Mouse (Mus musculus): ENCODE measurements at regions not wholly inside any gene's neighbourhood (a gene's known extent, or its start where the extent isn't known, plus 50 kb on each side); places are given as distances from the start of the nearest gene placed in this dataset.

DNA sequence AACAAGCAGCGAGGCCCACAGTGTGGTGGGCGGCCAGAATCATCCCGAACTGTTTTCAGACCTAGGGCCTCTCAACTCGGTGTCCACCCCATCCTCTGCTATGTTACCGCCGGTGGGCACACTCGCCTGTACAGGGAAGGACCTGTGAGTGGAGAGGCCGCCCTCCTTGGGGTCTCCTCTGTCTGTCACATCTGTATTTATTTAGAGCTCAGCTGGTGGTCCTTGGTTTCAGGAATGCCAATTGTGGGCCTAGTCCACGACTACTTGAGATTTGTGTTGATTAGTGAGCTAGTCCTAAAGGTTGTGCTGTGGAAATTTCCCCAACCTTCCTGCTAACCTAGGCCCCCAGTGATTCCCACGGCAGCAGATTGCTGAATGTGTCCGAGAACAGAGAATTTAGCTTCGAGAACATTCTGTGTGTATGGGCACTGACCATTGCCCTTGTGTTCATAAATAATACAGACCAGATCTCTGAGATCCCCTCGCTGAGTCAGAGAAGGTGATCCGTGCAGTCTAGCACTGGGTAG is 113.1 kb upstream of the Six2 start:
- TF ChIP-seq POLR2A (IDR thresholded peaks at IDR 0.05; ENCODE audit: insufficient read depth, low read length) (no peak), CTCF (IDR thresholded peaks at IDR 0.05; ENCODE audit: low read depth, low read length) (no peak), EP300 (IDR thresholded peaks at IDR 0.05; ENCODE audit: insufficient read depth, low read depth, low read length) (no peak)
